Mouse (Mus musculus) lung, postnatal 36 days (tissue): ENCODE measurements at regions not wholly inside any gene's neighbourhood (a gene's known extent, or its start where the extent isn't known, plus 50 kb on each side); places are given as distances from the start of the nearest gene placed in this dataset.
A peak's percentile ranks its signal among the peaks of the same experiment; 100 is the strongest.
"Not testable (repeated sequence)": the region's sequence is repeated elsewhere in the genome, so short reads cannot be mapped to it uniquely, and the experiment has no call there.

Source experiments
- DNase-seq: peaks from one replicate; pipeline ENCODE4 v3.0.0; 2022; ENCODE audit warnings: mixed read lengths

- DNase-seq = no peak
These were observed 79.0 kb upstream of the Xcl1 start for GRCm38 (mm10) chr1:165014328-165014727.

- DNase-seq = no peak
These were observed 78.1 kb upstream of the Xcl1 start for GRCm38 (mm10) chr1:165013428-165013827.

- DNase-seq = no peak
These were observed 77.0 kb upstream of the Xcl1 start for GRCm38 (mm10) chr1:165012376-165012775.

GRCm38 (mm10) chr1:164999515-164999914 is 64.2 kb upstream of the Xcl1 start:
- DNase-seq = peak; percentile 15

- DNase-seq = no peak
These were observed 63.3 kb upstream of the Xcl1 start for GRCm38 (mm10) chr1:164998621-164999020.

- no peak for DNase-seq
These were observed 62.3 kb upstream of the Xcl1 start for GRCm38 (mm10) chr1:164997660-164998059.

GRCm38 (mm10) chr1:164994247-164994660 is 58.9 kb upstream of the Xcl1 start:
- DNase-seq = no peak

GRCm38 (mm10) chr1:164993175-164993875 is 58.0 kb upstream of the Xcl1 start:
- peak; percentile 7 for DNase-seq

- DNase-seq = peak; percentile 9
These were observed 53.7 kb upstream of the Xcl1 start for GRCm38 (mm10) chr1:164988982-164989381.

GRCm38 (mm10) chr1:164988191-164988590 is 52.9 kb upstream of the Xcl1 start:
- no peak for DNase-seq

- DNase-seq = not testable (repeated sequence)
These were observed 50.2 kb upstream of the Xcl1 start for GRCm38 (mm10) chr1:164985521-164985920.
